Mouse (Mus musculus) hindbrain, embryonic 11.5 days (tissue): ENCODE results near the gene Vmn2r80. TPM values are rescaled to one million over a fixed set of nuclear protein-coding genes. Genes with fewer than 3 reads are reported as not detected.
"Not testable (repeated sequence)": the region's sequence is repeated elsewhere in the genome, so short reads cannot be mapped to it uniquely, and the experiment has no call there.

Source experiments
- ATAC-seq: fragments of 200-750 bp; cut with Nextera tagmentation; 2 replicates; pipeline ENCODE4 v1.8.0; 2017; ENCODE audit warnings: mild to moderate bottlenecking, moderate TSS enrichment, moderate library complexity; ENCODE audit not compliant: low FRiP score
- DNase-seq: peaks from one replicate; pipeline ENCODE4 v3.0.0-alpha.2; 2015; ENCODE audit warnings: low spot score
- H3K27ac ChIP-seq: fragments of 300-500 bp; sonication (generic); 2 replicates; pipeline ENCODE4 v1.5.1; 2014; ENCODE audit warnings: mild to moderate bottlenecking, low read depth, low read length
- H3K27me3 ChIP-seq: fragments of 300-500 bp; sonication (generic); 2 replicates; pipeline ENCODE4 v1.6.1; 2014; ENCODE audit warnings: mild to moderate bottlenecking, low read length, moderate library complexity, mixed read lengths; ENCODE audit not compliant: control insufficient read depth, insufficient read depth
- H3K36me3 ChIP-seq: fragments of 300-500 bp; sonication (generic); 2 replicates; pipeline ENCODE4 v1.6.1; 2014; ENCODE audit warnings: mild to moderate bottlenecking, low read length, moderate library complexity, mixed read lengths; ENCODE audit not compliant: control insufficient read depth, insufficient read depth
- H3K4me1 ChIP-seq: fragments of 300-500 bp; sonication (generic); replicated peaks from 2 replicates; pipeline ENCODE4 v1.6.1; 2014; ENCODE audit warnings: low read length, mixed read lengths; ENCODE audit not compliant: control insufficient read depth, insufficient read depth
- H3K4me2 ChIP-seq: fragments of 300-500 bp; sonication (generic); replicated peaks from 2 replicates; pipeline ENCODE4 v1.6.1; 2014; ENCODE audit warnings: mild to moderate bottlenecking, low read depth, low read length
- H3K4me3 ChIP-seq: fragments of 300-500 bp; sonication (generic); 2 replicates; pipeline ENCODE4 v1.5.1; 2014; ENCODE audit warnings: low read depth, low read length
- H3K9ac ChIP-seq: fragments of 300-500 bp; sonication (generic); 2 replicates; pipeline ENCODE4 v1.6.1; 2014; ENCODE audit warnings: low read depth, low read length
- H3K9me3 ChIP-seq: fragments of 300-500 bp; sonication (generic); 2 replicates; pipeline ENCODE4 v1.6.1; 2016; ENCODE audit warnings: low read length; ENCODE audit not compliant: control insufficient read depth
- WGBS: fragments of 180-500 bp; shearing (Covaris S2); extraction: QIAGEN DNeasy Blood & Tissue Kit; methylation state at CpG from one replicate; pipeline ENCODE4 v1.1.7; 2014; 5-methylcytosine and 5-hydroxymethylcytosine counted together
- polyA plus RNA-seq: library from polyadenylated mRNA; unstranded; fragments of >200 nt; fragmentation: Nextera tagmentation; extraction: Ambion mirVana; gene quantifications from 2 replicates; pipeline ENCODE4 v1.2.1, GENCODE M21; 2014

The Vmn2r80 gene
- not detected in 2 replicates for polyA plus RNA-seq

DNA sequence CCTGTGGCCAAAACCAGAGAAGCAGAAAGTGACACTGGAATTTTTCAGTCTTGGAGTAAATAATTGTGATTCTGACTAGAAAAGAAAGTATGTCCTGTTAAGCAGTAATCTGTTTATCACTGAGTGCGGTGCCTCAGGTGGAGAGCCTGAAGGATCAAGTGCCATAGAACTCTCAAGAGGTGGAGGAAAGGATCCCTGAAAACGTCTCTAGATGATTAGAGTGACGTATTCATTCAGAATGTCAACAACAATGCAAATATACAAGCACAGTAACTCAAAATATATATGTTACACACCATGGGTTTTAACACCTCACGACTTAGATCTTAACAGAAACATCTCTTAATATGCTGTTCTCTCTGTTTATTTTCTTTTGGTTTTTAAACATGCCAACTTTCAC lies at the start of gene Vmn2r80:
Gene Vmn2r80 (plus strand): TSS at position 301 of the 400 bp plus-strand sequence.
- not testable (repeated sequence) for H3K9ac ChIP-seq, H3K36me3 ChIP-seq, H3K4me1 ChIP-seq, H3K4me2 ChIP-seq, DNase-seq, H3K9me3 ChIP-seq, H3K4me3 ChIP-seq, H3K27me3 ChIP-seq, H3K27ac ChIP-seq, ATAC-seq
- 75% methylated on average over 4 of the region's 4 CpGs for WGBS

DNA sequence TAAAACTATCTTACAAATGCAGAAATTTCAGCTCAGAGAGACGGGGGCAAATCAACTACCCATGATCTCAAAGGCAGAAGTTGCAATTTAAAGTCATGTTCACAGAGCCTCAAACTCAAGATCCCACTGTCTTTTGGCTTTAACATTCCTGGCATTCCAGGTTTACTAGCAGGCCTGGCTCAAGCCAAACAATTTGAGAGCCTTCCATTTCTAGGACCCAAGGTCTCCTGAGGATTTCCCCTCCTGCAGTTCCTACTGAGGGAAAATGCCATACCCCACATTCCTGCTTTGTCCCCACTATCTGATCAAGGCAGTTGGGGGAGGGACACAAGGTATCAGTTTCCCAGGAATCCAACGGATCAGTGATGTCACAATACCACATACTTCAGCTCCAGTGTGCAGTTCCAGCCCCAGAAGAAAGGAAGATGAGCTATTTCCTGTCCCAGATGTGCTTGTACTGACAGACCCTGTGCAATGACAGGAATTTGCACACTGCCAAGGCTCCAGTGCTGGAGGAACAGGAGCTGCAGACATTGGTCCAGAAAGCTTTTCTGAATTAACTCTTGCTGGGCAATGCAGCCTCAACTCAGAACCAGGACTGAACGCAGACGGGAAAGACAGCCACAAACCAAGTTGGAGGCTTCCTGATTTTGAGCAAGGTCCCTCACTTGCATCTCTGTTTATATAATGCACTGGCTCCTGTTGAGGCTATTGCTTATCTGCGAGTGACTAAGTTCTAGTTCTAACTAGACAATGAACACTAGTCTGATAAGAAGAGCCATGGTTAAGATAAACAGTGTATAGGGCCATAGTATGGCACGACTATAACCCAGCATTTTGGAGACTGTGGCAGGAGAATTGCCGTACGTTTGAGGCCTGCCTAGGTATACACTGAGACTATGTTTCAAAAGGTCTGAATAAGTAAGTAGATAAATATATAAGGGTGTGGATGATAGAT lies 42.0 kb upstream of the Vmn2r80 start:
- 67% methylated on average over 8 of the region's 8 CpGs for WGBS
- Histone ChIP-seq H3K27ac (no peak overlapping the region), H3K4me3 (no peak overlapping the region), H3K36me3 (no peaks in the 10 kb centered on the region), H3K4me1 (no peaks in the 10 kb centered on the region), H3K4me2 (no peak overlapping the region), H3K9ac (no peak overlapping the region), H3K9me3 (no peaks in the 10 kb centered on the region), H3K27me3 (no peaks in the 10 kb centered on the region)
- ATAC-seq: no peak
- no peak for DNase-seq

DNA sequence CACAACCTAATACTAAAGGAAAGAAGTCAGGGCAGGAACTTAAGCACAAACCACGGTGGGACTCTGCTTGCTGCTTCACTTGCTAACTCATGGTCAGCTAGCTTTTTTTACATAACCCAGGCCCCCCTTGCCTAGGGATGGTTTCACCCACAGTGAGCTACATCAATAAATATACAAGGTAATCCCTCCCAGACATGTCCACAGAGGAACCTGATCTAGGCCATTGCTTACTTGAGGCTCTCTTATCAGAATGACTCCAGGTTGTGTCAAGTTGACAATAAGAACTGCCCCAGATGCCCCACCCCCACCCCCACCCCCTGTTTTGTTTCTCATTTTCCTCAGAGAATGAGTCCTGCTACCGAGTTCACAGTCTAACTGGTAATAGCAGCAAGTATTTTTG lies 41.0 kb upstream of the Vmn2r80 start:
- H3K27me3 ChIP-seq: no peaks in the 10 kb centered on the region

DNA sequence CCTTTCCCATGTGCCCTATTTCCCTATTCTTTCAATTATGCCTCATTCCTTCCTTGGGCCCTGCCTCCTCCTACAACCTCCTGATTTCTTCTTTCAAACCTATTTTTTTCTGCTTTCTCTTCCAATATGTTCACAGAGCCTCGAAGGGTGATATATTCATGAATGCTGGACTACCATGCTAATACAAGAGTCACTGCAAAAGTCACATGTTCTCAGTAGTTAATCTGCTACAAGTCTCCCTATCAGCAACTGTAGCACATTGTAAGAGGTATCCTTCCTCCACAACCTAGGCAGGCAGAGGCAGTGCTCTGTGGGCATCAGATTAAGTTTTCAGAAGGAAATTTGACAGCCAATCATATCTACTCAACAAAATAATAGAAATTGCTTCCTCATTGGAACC lies 39.4 kb upstream of the Vmn2r80 start:
- H3K4me3 ChIP-seq: no peak overlapping the region
- H3K4me1 ChIP-seq: no peaks in the 10 kb centered on the region
- H3K4me2 ChIP-seq: no peak overlapping the region
- H3K27ac ChIP-seq: no peak overlapping the region
- no peak for DNase-seq
- H3K36me3 ChIP-seq: no peaks in the 10 kb centered on the region
- H3K9me3 ChIP-seq: no peaks in the 10 kb centered on the region
- H3K27me3 ChIP-seq: no peaks in the 10 kb centered on the region
- 86% methylated on average over 1 of the region's 1 CpGs for WGBS
- H3K9ac ChIP-seq: no peak overlapping the region
- no peak for ATAC-seq

More for the DNA sequence above, 41.0 kb upstream of the Vmn2r80 start:
- DNase-seq (no peak), ATAC-seq (no peak)
- Histone ChIP-seq H3K36me3 (no peaks in the 10 kb centered on the region), H3K9me3 (no peaks in the 10 kb centered on the region), H3K27ac (no peak overlapping the region), H3K4me2 (no peak overlapping the region), H3K4me1 (no peaks in the 10 kb centered on the region), H3K4me3 (no peak overlapping the region), H3K9ac (no peak overlapping the region)
- 72% methylated on average over 2 of the region's 2 CpGs for WGBS

DNA sequence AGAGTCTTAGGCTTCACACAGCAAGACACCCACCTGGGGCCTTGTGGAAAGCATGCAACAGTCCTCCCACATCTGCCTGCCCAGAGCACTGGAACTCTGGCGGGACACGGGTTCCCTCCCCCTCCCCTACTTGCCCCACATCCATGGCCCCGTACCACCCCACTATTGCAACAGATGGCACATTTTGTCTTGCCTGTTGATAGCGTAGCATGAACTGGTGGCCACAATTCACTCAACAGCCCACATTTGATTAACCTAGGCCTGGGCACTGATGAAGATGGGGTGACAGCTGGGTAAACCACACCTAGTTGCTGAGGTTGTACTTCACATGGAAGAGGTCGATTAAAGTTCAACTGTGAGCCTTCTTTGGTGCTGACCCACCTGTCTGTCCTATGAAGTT lies 38.1 kb upstream of the Vmn2r80 start:
- H3K9me3 ChIP-seq: no peaks in the 10 kb centered on the region
- no peak overlapping the region for H3K27ac ChIP-seq
- H3K4me3 ChIP-seq: no peak overlapping the region
- no peaks in the 10 kb centered on the region for H3K4me1 ChIP-seq
- no peak overlapping the region for H3K4me2 ChIP-seq
- H3K9ac ChIP-seq: no peak overlapping the region
- DNase-seq (no peak), ATAC-seq (no peak)
- no peaks in the 10 kb centered on the region for H3K36me3 ChIP-seq
- 94% methylated on average over 5 of the region's 5 CpGs for WGBS
- no peaks in the 10 kb centered on the region for H3K27me3 ChIP-seq

DNA sequence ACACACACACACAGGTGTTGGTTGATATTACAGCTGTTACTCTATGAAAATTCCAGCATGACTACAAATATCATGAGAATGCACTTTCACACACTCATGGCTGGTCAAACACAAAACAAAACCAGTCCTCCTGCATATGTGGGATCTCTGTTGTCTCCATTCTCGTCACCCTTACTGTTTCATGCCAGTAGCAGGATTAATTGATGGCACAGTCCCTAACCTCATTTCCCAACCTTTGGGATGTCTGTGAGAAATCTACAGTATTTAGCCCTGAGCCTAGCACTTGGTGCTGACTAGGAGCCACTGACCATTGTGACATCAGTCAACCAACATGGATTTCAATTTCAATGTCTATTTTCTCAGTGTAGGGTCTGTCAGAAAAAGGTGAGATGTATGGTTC lies 33.5 kb upstream of the Vmn2r80 start:
- no peak overlapping the region for H3K4me3 ChIP-seq
- H3K4me1 ChIP-seq: no peaks in the 10 kb centered on the region
- DNase-seq (no peak), ATAC-seq (no peak)
- H3K27ac ChIP-seq: no peak overlapping the region
- 67% methylated on average over 1 of the region's 1 CpGs for WGBS
- H3K36me3 ChIP-seq: no peaks in the 10 kb centered on the region
- H3K4me2 ChIP-seq: no peak overlapping the region
- H3K9me3 ChIP-seq: no peaks in the 10 kb centered on the region
- H3K27me3 ChIP-seq: no peaks in the 10 kb centered on the region
- no peak overlapping the region for H3K9ac ChIP-seq

DNA sequence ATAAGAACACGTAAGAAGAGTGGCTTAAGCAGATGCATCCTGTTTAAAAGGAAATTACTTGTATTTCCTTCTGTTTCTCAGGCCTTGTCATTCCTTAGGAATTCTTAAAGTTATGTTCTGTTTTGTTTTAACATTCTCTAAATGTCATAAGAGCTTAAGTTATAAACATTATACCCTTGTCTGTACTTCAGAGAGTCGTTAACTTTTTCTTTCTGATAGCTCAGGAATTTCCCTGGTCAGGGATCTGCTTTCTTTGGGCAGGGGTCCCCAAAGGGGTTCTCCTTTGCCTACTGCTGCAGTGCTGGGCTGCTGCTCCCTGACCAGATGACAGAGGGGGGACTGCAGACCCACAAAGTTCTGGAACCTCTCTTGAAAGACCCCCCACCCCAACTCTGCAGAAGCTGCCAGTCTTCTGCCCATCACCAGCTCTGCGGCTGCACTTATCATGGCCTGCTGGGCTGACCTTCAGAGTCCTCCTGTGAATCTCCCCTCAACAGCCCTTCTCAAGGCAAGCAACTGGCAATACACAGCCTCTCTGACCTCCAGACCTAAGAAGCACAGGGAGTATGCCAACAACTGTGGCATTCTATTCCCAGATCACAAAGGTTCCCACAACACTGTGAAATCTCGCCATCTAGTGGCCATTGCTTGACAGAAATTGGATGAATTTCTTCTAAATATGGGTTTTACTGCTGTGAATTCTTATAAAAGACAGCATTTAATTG lies 32.3 kb upstream of the Vmn2r80 start:
- ATAC-seq: peak; percentile 61; the same call in 1 of the 2 replicates
- DNase-seq: peak; percentile 81
- H3K27me3 ChIP-seq: no peaks in the 10 kb centered on the region
- H3K9me3 ChIP-seq: no peaks in the 10 kb centered on the region
- H3K27ac ChIP-seq: no peak overlapping the region
- 49% methylated on average over 4 of the region's 4 CpGs for WGBS
- H3K36me3 ChIP-seq: no peaks in the 10 kb centered on the region
- no peak overlapping the region for H3K4me3 ChIP-seq
- H3K9ac ChIP-seq: no peak overlapping the region
- no peak overlapping the region for H3K4me2 ChIP-seq
- no peaks in the 10 kb centered on the region for H3K4me1 ChIP-seq

DNA sequence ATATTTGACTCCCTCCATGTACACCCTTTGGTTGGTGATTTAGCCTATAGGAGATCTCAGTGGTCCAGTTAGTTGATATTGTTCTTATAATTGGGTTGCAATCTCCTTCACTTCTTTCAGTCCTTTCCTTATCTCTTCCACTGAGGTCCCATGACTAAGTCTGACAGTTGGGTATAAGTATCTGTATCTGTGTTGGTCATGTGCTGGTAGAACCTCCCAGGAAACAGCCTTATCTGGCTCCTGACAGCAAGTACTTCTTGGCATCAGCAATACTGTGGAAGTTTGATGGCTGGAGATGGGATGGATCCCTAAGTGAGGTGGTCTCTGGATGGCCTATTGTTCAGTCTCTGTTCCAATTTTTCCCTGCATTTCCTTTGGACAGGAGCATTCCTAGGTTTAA lies 3.0 kb downstream of the Vmn2r80 start:
- DNase-seq (no peak), ATAC-seq (no peak)
- no peak overlapping the region for H3K4me2 ChIP-seq
- no peak overlapping the region for H3K27ac ChIP-seq
- no peaks in the 10 kb centered on the region for H3K27me3 ChIP-seq
- H3K4me3 ChIP-seq: no peak overlapping the region
- no peaks in the 10 kb centered on the region for H3K4me1 ChIP-seq
- no peaks in the 10 kb centered on the region for H3K9me3 ChIP-seq
- H3K9ac ChIP-seq: no peak overlapping the region
- no peaks in the 10 kb centered on the region for H3K36me3 ChIP-seq
